In the genomic region with DNA sequence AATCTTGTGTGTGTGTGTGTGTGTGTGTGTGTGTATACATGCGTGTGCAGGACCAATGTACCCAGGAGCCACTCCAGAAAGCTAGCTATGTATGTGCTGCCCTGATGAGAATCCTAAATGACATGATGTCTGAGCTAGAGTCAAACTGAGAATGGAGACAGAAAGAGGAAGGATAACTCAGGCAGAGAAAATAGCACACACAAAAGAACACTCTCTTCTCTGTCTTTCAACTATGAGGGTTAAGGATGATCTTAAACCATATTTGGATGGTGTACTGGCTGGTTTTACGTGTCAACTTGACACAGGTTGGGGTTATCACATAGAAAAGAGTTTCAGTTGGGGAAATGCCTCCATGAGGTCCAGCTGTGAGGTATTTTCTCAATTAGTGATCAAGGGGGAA, we compare ENCODE assay signal across 34 mouse cellular contexts. TPM values are rescaled to one million over a fixed set of nuclear protein-coding genes. Genes with fewer than 3 reads are reported as not detected.
A peak's percentile ranks its signal among the peaks of the same experiment; 100 is the strongest.
DNase-seq lines count a peak whose midpoint lies in the region; ATAC-seq and TF ChIP-seq lines count a peak whose summit lies in the region.
"Had no signal": no experiment of that assay in that cellular context is flagged by ENCODE, and none has a peak within 500 bp of the region (broad histone marks: within the 10 kb centered on the region; RNA-seq: fewer than 3 reads in every experiment).

No protein-coding gene starts in this region.

- 70% methylated on average over 2 of the region's 2 CpGs for WGBS in limb, embryonic 13.5 days
- 82% methylated on average over 2 of the region's 2 CpGs for WGBS in limb, embryonic 10.5 days
- 75% methylated on average over 2 of the region's 2 CpGs for WGBS in liver, embryonic 15.5 days (ENCODE audit: insufficient replicate concordance)
- 82% methylated on average over 2 of the region's 2 CpGs for WGBS in liver, postnatal 0 days (ENCODE audit: insufficient replicate concordance)

- in situ Hi-C loops in CH12.LX (cut with MboI; ENCODE audit: low pct_ligation_motif_present, low pct_unique_long_range_greater_than_20kb, low sequenced_read_pairs) = no loop called here

- no peak for TF ChIP-seq CTCF in liver, postnatal 0 days (IDR thresholded peaks at IDR 0.05; ENCODE audit: low read depth)
- no peak for TF ChIP-seq CTCF in CH12.LX (conservative IDR thresholded peaks at IDR 0.05 in 1 of 2, IDR thresholded peaks at IDR 0.05 in 1 of 2; ENCODE audit: low read depth in 2 of 2, low read length in 2 of 2)

- H3K9me3 ChIP-seq in limb, embryonic 13.5 days = no peaks in the 10 kb centered on the region
- H3K9me3 ChIP-seq in limb, embryonic 10.5 days (replicated peaks) = no peaks in the 10 kb centered on the region
- no peaks in the 10 kb centered on the region for H3K9me3 ChIP-seq in liver, embryonic 15.5 days (replicated peaks)
- no peaks in the 10 kb centered on the region for H3K9me3 ChIP-seq in liver, postnatal 0 days (ENCODE audit: low read length)
- H3K9me3 ChIP-seq in CH12.LX (replicated peaks; ENCODE audit: low read length) = no peaks in the 10 kb centered on the region
- H3K9me3 ChIP-seq: embryonic facial prominence, embryonic 10.5 days; embryonic facial prominence, embryonic 13.5 days; forebrain, embryonic 12.5 days; forebrain, embryonic 15.5 days; heart, embryonic 10.5 days; heart, embryonic 13.5 days; hindbrain, embryonic 12.5 days; hindbrain, embryonic 15.5 days had no signal

- dilution Hi-C loops in CH12.LX (cut with MboI; ENCODE audit: extremely low pct_ligation_motif_present, extremely low pct_unique_long_range_greater_than_20kb, low sequenced_read_pairs) = no loop called here

- H3K27me3 ChIP-seq in limb, embryonic 13.5 days = no peaks in the 10 kb centered on the region
- H3K27me3 ChIP-seq in limb, embryonic 10.5 days (ENCODE audit: low read depth, poor library complexity, severe bottlenecking) = no peaks in the 10 kb centered on the region
- no peaks in the 10 kb centered on the region for H3K27me3 ChIP-seq in liver, embryonic 15.5 days
- H3K27me3 ChIP-seq in liver, postnatal 0 days (ENCODE audit: insufficient read depth, low read length) = no peaks in the 10 kb centered on the region
- H3K27me3 ChIP-seq in CH12.LX (replicated peaks) = no peaks in the 10 kb centered on the region
- H3K27me3 ChIP-seq: embryonic facial prominence, embryonic 13.5 days; forebrain, embryonic 12.5 days; forebrain, embryonic 15.5 days; heart, embryonic 13.5 days; hindbrain, embryonic 12.5 days; hindbrain, embryonic 15.5 days had no signal

- H3K9ac ChIP-seq in limb, embryonic 13.5 days = 0 out of 2 replicates have a peak overlapping the region, but pooled peaks have one; percentile 8
- H3K9ac ChIP-seq in liver, embryonic 15.5 days = no peak overlapping the region
- H3K9ac ChIP-seq in liver, postnatal 0 days (replicated peaks) = no peak overlapping the region
- H3K9ac ChIP-seq in CH12.LX (ENCODE audit: insufficient read depth, low read depth) = peak overlapping the region; percentile 93
- H3K9ac ChIP-seq: embryonic facial prominence, embryonic 13.5 days; forebrain, embryonic 12.5 days; forebrain, embryonic 15.5 days; heart, embryonic 13.5 days; hindbrain, embryonic 12.5 days; hindbrain, embryonic 15.5 days had no signal

- no peak overlapping the region for H3K4me3 ChIP-seq in limb, embryonic 13.5 days
- no peak overlapping the region for H3K4me3 ChIP-seq in limb, embryonic 10.5 days
- H3K4me3 ChIP-seq in liver, embryonic 15.5 days (replicated peaks) = no peak overlapping the region
- H3K4me3 ChIP-seq in liver, postnatal 0 days (ENCODE audit: low read depth, low read length) = no peak overlapping the region
- H3K4me3 ChIP-seq in CH12.LX (replicated peaks in 1 of 3; ENCODE audit: low read depth in 2 of 3, low read length in 2 of 3, poor library complexity in 1 of 3) = peak overlapping the region in 1 of 3 experiments; percentile 26
- H3K4me3 ChIP-seq: embryonic facial prominence, embryonic 10.5 days; embryonic facial prominence, embryonic 13.5 days; forebrain, embryonic 12.5 days; forebrain, embryonic 15.5 days; heart, adult 2 months; heart, embryonic 10.5 days; heart, embryonic 13.5 days; hindbrain, embryonic 12.5 days; hindbrain, embryonic 15.5 days had no signal

- H3K36me3 ChIP-seq in limb, embryonic 13.5 days = no peaks in the 10 kb centered on the region
- peaks cover 9% of the 10 kb centered on the region for H3K36me3 ChIP-seq in limb, embryonic 10.5 days
- H3K36me3 ChIP-seq in liver, embryonic 15.5 days (replicated peaks) = peaks cover 7% of the 10 kb centered on the region
- peaks cover 4% of the 10 kb centered on the region for H3K36me3 ChIP-seq in liver, postnatal 0 days (replicated peaks; ENCODE audit: insufficient read depth, low read length)
- H3K36me3 ChIP-seq in CH12.LX (replicated peaks in 1 of 2; ENCODE audit: control insufficient read depth in 1 of 2, insufficient read depth in 1 of 2, low read length in 1 of 2) = peaks cover 0 to 10% of the 10 kb centered on the region in 2 experiments
- H3K36me3 ChIP-seq: embryonic facial prominence, embryonic 13.5 days; forebrain, embryonic 12.5 days; forebrain, embryonic 15.5 days; hindbrain, embryonic 12.5 days; hindbrain, embryonic 15.5 days had no signal

- peaks cover 37% of the 10 kb centered on the region for H3K79me2 ChIP-seq in CH12.LX (replicated peaks; ENCODE audit: control insufficient read depth, extremely low read depth, insufficient read depth, poor library complexity, severe bottlenecking)

- ATAC-seq in limb, embryonic 13.5 days (ENCODE audit: low FRiP score, low read depth) = no peak
- ATAC-seq in liver, embryonic 15.5 days (ENCODE audit: insufficient read depth) = no peak
- ATAC-seq in liver, postnatal 0 days = no peak
- ATAC-seq: CD4-positive, CD25-positive, alpha-beta regulatory T cell, adult 4 months; forebrain, embryonic 15.5 days; Patski had no signal

- TF ChIP-seq RAD21 in CH12.LX (IDR thresholded peaks at IDR 0.05; ENCODE audit: low read depth, low read length) = no peak

- no peak for TF ChIP-seq EP300 in liver, postnatal 0 days (IDR thresholded peaks at IDR 0.05; ENCODE audit: low read depth)
- peak; percentile 86 for TF ChIP-seq EP300 in CH12.LX (IDR thresholded peaks at IDR 0.05; ENCODE audit: low read length)

- H3K4me1 ChIP-seq in limb, embryonic 13.5 days = peaks cover 26% of the 10 kb centered on the region
- H3K4me1 ChIP-seq in limb, embryonic 10.5 days = peaks cover 26% of the 10 kb centered on the region
- H3K4me1 ChIP-seq in liver, embryonic 15.5 days (replicated peaks) = peaks cover 73% of the 10 kb centered on the region
- H3K4me1 ChIP-seq in liver, postnatal 0 days (ENCODE audit: insufficient read depth) = peaks cover 16% of the 10 kb centered on the region
- H3K4me1 ChIP-seq in CH12.LX (ENCODE audit: control insufficient read depth in 1 of 2, insufficient read depth in 2 of 2) = peaks cover 5 to 47% of the 10 kb centered on the region in 2 experiments; a peak in 3 of 4 replicates

- H3K27ac ChIP-seq in limb, embryonic 13.5 days = no peak overlapping the region
- no peak overlapping the region for H3K27ac ChIP-seq in limb, embryonic 10.5 days
- H3K27ac ChIP-seq in liver, embryonic 15.5 days (replicated peaks) = peak overlapping the region; percentile 35
- no peak overlapping the region for H3K27ac ChIP-seq in liver, postnatal 0 days (ENCODE audit: low read depth)
- peak overlapping the region; percentile 88 for H3K27ac ChIP-seq in CH12.LX (ENCODE audit: insufficient read depth, low read depth)
- H3K27ac ChIP-seq: embryonic facial prominence, embryonic 10.5 days; embryonic facial prominence, embryonic 13.5 days; forebrain, embryonic 12.5 days; forebrain, embryonic 15.5 days; heart, adult 2 months; heart, embryonic 10.5 days; heart, embryonic 13.5 days; hindbrain, embryonic 12.5 days; hindbrain, embryonic 15.5 days had no signal

- no peak overlapping the region for H3K4me2 ChIP-seq in limb, embryonic 13.5 days (replicated peaks)
- no peak overlapping the region for H3K4me2 ChIP-seq in liver, embryonic 15.5 days
- H3K4me2 ChIP-seq in liver, postnatal 0 days (ENCODE audit: low read depth, low read length) = no peak overlapping the region
- peak overlapping the region; percentile 98 for H3K4me2 ChIP-seq in CH12.LX (ENCODE audit: insufficient read depth, low read depth, poor library complexity, severe bottlenecking)
- H3K4me2 ChIP-seq: embryonic facial prominence, embryonic 13.5 days; forebrain, embryonic 12.5 days; forebrain, embryonic 15.5 days; heart, embryonic 13.5 days; hindbrain, embryonic 12.5 days; hindbrain, embryonic 15.5 days had no signal

- TF ChIP-seq POLR2A in CH12.LX (IDR thresholded peaks at IDR 0.05; ENCODE audit: low read depth, low read length) = peak; percentile 53; the same call in 1 of the 2 replicates

- no peak for DNase-seq in limb, embryonic 10.5 days (ENCODE audit: low spot score)
- DNase-seq in liver, postnatal 0 days = no peak
- peak; percentile 85 for DNase-seq in CH12.LX (ENCODE audit: extremely low read depth)
- no peak for DNase-seq in thymus, postnatal 4 days
- no peak for DNase-seq in adrenal gland, postnatal 4 days (ENCODE audit: low spot score in 2 of 2)
- DNase-seq: adrenal gland, postnatal 10 days; adrenal gland, postnatal 36 days; cerebellum, adult 11 months; cerebellum, adult 2 months; cerebellum, adult 9-11 months; cerebellum, postnatal 25 days; embryo, embryonic 11 days; gastrocnemius, postnatal 25 days; heart, adult 2 months; heart, postnatal 14 days had no signal

RNA-seq across cellular contexts. Expression of a gene that starts 3.1 kb away (rescaled TPM):
- polyA plus RNA-seq in limb, embryonic 13.5 days (2015; fragmentation: Nextera tagmentation; extraction: Ambion mirVana) = 0.15 and 0.29 TPM in 2 replicates
- 0.08 and 0.15 TPM in 2 replicates for polyA plus RNA-seq in limb, embryonic 10.5 days (2016; fragmentation: Nextera tagmentation; extraction: Ambion mirVana)
- polyA plus RNA-seq in liver, embryonic 15.5 days (2015; fragmentation: Nextera tagmentation; extraction: Ambion mirVana) = 32.3 and 37.0 TPM in 2 replicates
- polyA plus RNA-seq in liver, postnatal 0 days (2015; fragmentation: Nextera tagmentation; extraction: Ambion mirVana) = 14.3 and 14.8 TPM in 2 replicates
- total RNA-seq in CH12.LX (2012; rRNA removed) = not detected in 2 replicates
- total RNA-seq in CH12.LX (2014; rRNA removed) = not detected in 2 replicates
- polyA plus RNA-seq in CH12.LX (2012; ENCODE audit: insufficient read length, low read depth) = not detected in 2 replicates
- 1 to 10 TPM; 1.9 to 3.7 TPM for total RNA-seq in adrenal gland, postnatal 4 days (2021)
- total RNA-seq: adrenal gland, adult 18-20 months; adrenal gland, postnatal 36 days; common myeloid progenitor, adult 5-6 weeks; ES-E14; gastrocnemius, adult 8-10 months; gastrocnemius, postnatal 25 days; hematopoietic stem cell, adult 5-6 weeks had no signal
- polyA plus RNA-seq: C2C12; CD4-positive, CD25-positive, alpha-beta regulatory T cell, adult 4 months; forebrain, embryonic 15.5 days; gonadal fat pad, adult 2 months; heart, adult 2 months; Patski had no signal

RNA-seq across cellular contexts. Expression of a gene that starts 9.2 kb away (rescaled TPM):
- 51.6 and 57.8 TPM in 2 replicates for polyA plus RNA-seq in limb, embryonic 13.5 days (2015; fragmentation: Nextera tagmentation; extraction: Ambion mirVana)
- polyA plus RNA-seq in limb, embryonic 10.5 days (2016; fragmentation: Nextera tagmentation; extraction: Ambion mirVana) = 53.4 and 60.4 TPM in 2 replicates
- polyA plus RNA-seq in liver, embryonic 15.5 days (2015; fragmentation: Nextera tagmentation; extraction: Ambion mirVana) = 18.6 and 19.6 TPM in 2 replicates
- 7.6 and 8.3 TPM in 2 replicates for polyA plus RNA-seq in liver, postnatal 0 days (2015; fragmentation: Nextera tagmentation; extraction: Ambion mirVana)
- total RNA-seq in CH12.LX (2012; rRNA removed) (59.1 and 60.1 TPM in 2 replicates), CH12.LX (2014; rRNA removed) (57.6 and 58.3 TPM in 2 replicates)
- 75.7 and 78.8 TPM in 2 replicates for polyA plus RNA-seq in CH12.LX (2012; ENCODE audit: insufficient read length, low read depth)
- total RNA-seq in adrenal gland, postnatal 4 days (2021) = 100 to 1,000 TPM; 105 to 121 TPM

RNA-seq across cellular contexts. Expression of a gene that starts 12.8 kb away (rescaled TPM):
- 16.0 and 16.2 TPM in 2 replicates for polyA plus RNA-seq in limb, embryonic 13.5 days (2015; fragmentation: Nextera tagmentation; extraction: Ambion mirVana)
- 13.0 and 13.9 TPM in 2 replicates for polyA plus RNA-seq in limb, embryonic 10.5 days (2016; fragmentation: Nextera tagmentation; extraction: Ambion mirVana)
- 5.1 and 5.4 TPM in 2 replicates for polyA plus RNA-seq in liver, embryonic 15.5 days (2015; fragmentation: Nextera tagmentation; extraction: Ambion mirVana)
- polyA plus RNA-seq in liver, postnatal 0 days (2015; fragmentation: Nextera tagmentation; extraction: Ambion mirVana) = 6.8 and 7.1 TPM in 2 replicates
- 9.5 and 11.4 TPM in 2 replicates for total RNA-seq in CH12.LX (2012; rRNA removed)
- total RNA-seq in CH12.LX (2014; rRNA removed) = 6.3 and 8.2 TPM in 2 replicates
- 30.6 and 30.7 TPM in 2 replicates for polyA plus RNA-seq in CH12.LX (2012; ENCODE audit: insufficient read length, low read depth)
- 10 to 100 TPM; 17.6 to 20.0 TPM for total RNA-seq in adrenal gland, postnatal 4 days (2021)

Comparison
In these comparisons a context has a peak if more than half of its experiments do, and no peak if none do; other contexts are left out.
1. H3K27ac ChIP-seq: peak in liver, embryonic 15.5 days (single experiment) and CH12.LX (single experiment); none in limb, embryonic 13.5 days (single experiment), limb, embryonic 10.5 days (single experiment) and liver, postnatal 0 days (single experiment).
2. H3K9ac ChIP-seq: peak in limb, embryonic 13.5 days (single experiment) and CH12.LX (single experiment); none in liver, embryonic 15.5 days (single experiment) and liver, postnatal 0 days (single experiment).
3. RNA of a gene that starts 3.1 kb away (polyA plus RNA-seq): 32.3 to 37.0 TPM in liver, embryonic 15.5 days and 14.3 to 14.8 TPM in liver, postnatal 0 days; 0.15 to 0.29 TPM in limb, embryonic 13.5 days, 0.08 to 0.15 TPM in limb, embryonic 10.5 days and not detected in CH12.LX; every median in the first group is over 10 times any median in the second.